Mouse (Mus musculus) embryonic stem cell, embryonic (primary cell): ENCODE measurements at regions not wholly inside any gene's neighbourhood (a gene's known extent, or its start where the extent isn't known, plus 50 kb on each side); places are given as distances from the start of the nearest gene placed in this dataset.

ENCODE experiments used
- CTCF ChIA-PET, 4 experiments: fragments of 300-600 bp in 2 of 4; fragments of 350-600 bp in 2 of 4; sonication (Branson Sonifier 250); formaldehyde crosslinking; loops; one replicate each; lab custom pipeline; 2022; ENCODE audit warnings: inconsistent platforms in 2 of 4; lab: Charles Lee
- POLR2A ChIA-PET, 4 experiments: fragments of 300-600 bp in 2 of 4; fragments of 350-600 bp in 2 of 4; sonication (Branson Sonifier 250); formaldehyde crosslinking; loops; one replicate each; lab custom pipeline; 2022; ENCODE audit warnings: antibody characterized with exemption in 4 of 4, inconsistent platforms in 1 of 4; lab: Charles Lee

DNA sequence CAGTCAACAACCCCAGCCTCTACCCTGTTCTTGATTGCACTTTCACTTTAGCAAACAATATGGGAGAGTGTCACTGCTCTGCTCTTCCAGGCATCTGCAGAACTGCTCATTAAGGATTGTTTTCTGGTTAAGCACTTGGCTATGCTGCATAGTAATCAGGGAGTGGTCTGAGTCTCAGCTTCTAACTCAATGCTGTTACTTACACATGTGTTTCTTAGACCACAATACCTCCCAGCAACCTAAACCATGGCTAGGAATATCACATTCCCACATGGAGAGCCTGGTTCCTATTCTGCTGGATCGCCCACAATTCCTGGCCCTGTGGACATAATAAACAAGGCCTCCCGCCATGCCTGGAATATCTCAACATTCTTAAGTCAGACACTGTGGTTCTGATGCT, 493.3 kb upstream of the Id2 start:
- CTCF ChIA-PET: no interaction called here

GRCm38 (mm10) chr12:25585746-25586145, 488.8 kb upstream of the Id2 start:
- CTCF ChIA-PET: interaction anchor here in 1 of 4 experiments (1.1 kb wide), 1 partner anchor 494 kb away, joined by 3 read pairs; no protein-coding TSS in a partner anchor
- POLR2A ChIA-PET: no interaction called here

More for the DNA sequence above, 493.3 kb upstream of the Id2 start:
- POLR2A ChIA-PET: interaction anchor here in 1 of 4 experiments (1.1 kb wide), 1 partner anchor 494 kb away, joined by 4 read pairs; no protein-coding TSS in a partner anchor

GRCm38 (mm10) chr12:25579407-25579806, 482.5 kb upstream of the Id2 start:
- CTCF ChIA-PET: no interaction called here
- POLR2A ChIA-PET: no interaction called here

DNA sequence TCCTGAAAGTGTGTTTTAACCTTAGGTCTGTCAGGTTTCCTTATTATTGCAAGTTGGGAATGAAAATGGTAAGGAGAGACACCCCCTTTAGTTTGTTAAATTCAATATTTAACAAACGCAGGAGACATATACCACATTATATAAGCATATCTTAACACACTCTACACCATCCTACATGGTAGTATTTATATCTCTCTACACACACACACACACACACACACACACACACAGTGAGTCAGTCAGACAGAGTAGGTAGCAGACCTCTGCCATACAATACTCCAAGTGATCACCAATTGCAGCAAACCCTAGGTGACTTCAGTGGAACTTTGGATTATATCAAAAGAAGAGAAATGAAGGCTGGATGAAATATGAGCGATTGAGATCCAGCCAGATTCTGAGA, 468.2 kb upstream of the Id2 start:
- POLR2A ChIA-PET: no interaction called here

DNA sequence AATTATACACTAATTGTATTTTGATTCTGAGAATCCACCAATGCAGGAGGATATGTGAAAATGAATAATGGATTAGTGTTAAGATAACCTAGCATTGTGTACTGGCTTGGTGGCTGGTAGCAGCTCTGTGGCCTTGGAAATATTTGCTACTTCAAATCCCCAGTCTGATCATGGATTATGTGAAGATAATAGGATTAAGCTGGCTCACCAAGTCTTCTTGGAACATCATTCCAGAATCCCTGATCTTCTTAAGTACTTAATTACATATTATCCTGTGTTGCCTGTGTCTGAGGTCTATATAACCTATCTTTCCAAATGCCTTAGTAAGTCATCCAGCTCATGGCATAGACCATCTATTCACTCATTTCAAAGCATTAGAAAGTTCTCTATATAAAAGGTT, 462.7 kb upstream of the Id2 start:
- CTCF ChIA-PET: no interaction called here
- POLR2A ChIA-PET: no interaction called here

More for the DNA sequence above, 468.2 kb upstream of the Id2 start:
- CTCF ChIA-PET: no interaction called here

DNA sequence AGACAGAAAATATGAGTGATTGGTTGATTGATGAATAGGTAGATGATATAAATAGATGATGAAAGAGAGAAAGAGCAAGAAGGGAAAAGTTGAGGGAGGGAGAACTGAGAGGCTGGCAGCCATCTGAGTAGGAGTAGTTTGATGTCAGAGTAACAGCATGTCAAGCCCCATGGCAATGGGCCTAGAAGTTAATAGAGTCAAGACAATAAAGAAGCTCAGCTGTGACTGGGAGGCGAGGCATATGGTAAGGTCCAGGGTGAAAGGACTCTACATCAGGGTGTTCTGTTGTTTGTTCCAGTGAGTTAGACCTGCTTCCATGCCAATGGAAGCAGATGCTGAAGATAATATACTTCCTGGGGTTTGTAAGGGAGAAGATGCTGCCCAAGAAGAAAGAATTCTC, 456.7 kb upstream of the Id2 start:
- POLR2A ChIA-PET: no interaction called here
- CTCF ChIA-PET: no interaction called here

DNA sequence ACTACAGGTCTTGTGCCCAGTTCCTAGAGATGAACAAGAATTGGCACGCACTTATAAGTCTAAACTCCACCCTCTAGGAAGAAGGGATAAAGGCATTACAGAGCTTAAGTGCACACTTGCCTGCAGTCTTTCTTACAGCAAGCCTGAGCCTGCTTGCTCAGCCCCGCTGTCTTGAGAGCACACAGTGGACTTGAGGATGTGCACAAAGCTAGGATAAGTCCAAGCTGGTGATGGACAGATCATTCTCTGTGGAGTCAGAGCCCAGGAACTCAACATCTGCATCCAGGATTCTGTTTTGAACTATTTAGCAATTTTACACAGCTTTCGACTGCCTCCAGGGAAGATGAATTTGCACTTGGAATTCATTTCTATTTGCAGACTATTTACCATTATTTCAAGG, 452.8 kb upstream of the Id2 start:
- CTCF ChIA-PET: no interaction called here
- POLR2A ChIA-PET: interaction anchor here in 1 of 4 experiments (0.5 kb wide), 1 partner anchor 292 kb away, joined by 3 read pairs; no protein-coding TSS in a partner anchor

GRCm38 (mm10) chr12:25544253-25544652, 447.3 kb upstream of the Id2 start:
- POLR2A ChIA-PET: interaction anchor here in 1 of 4 experiments (0.6 kb wide), 1 partner anchor 132 kb away, joined by 3 read pairs; no protein-coding TSS in a partner anchor
- CTCF ChIA-PET: no interaction called here

DNA sequence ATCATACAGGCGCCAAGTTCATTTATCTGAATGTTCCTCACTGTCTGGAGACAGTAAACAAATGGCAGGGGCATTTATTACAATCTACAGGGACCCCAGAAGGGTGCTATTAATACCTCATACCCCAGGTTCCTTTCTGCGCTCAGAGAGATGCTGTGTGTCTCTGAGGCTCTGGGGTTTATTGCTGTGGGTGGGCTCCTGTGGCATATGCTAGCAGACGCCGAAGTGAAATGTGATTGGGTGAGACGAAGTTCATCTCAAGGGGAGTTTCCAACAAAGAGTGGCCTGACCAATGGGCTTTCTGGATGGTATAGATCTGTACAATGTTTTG, 437.6 kb upstream of the Id2 start:
- ChIA-PET CTCF (no interaction called here), POLR2A (no interaction called here)

GRCm38 (mm10) chr12:25533709-25534619, 437.0 kb upstream of the Id2 start:
- POLR2A ChIA-PET: no interaction called here
- CTCF ChIA-PET: no interaction called here

DNA sequence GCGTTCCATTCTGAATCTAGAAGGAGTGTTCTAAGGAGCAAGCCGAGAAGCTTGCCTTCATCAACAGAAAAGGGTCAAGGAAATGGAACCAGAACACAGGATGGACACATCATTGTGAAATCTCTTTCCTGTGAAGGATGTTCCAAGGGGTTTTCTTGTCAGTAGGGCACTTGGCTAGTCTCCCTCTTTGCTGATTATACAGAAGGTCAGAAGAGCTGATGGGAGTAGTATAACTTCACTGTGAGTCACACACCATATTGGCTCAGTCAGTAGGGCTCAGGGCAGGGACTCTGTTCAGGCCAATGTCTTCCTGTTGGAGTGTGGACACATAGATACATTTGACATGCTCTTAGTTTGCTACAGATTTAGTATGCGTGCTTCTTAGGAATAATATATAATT, 433.5 kb upstream of the Id2 start:
- CTCF ChIA-PET: no interaction called here
- POLR2A ChIA-PET: no interaction called here

DNA sequence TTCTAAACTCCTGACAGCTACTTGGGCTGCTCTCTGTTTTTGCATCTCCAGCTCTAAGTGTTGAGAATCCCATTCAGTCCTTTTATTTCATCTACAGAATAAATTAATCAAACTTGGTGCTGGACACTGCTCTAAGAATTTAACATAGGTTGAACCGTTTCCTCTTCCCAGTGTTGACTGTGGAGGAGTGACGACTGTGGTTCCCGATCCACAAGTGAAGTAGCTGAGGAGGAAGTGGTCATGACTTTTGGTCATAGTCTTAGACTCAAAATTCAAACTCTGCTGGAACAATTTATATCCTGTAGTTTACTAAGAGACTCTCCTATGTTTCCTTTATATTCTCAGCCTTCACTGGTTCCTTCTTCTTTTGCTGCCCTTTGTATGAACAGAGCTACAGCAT, 432.6 kb upstream of the Id2 start:
- ChIA-PET CTCF (no interaction called here), POLR2A (no interaction called here)

GRCm38 (mm10) chr12:25526639-25527038, 429.7 kb upstream of the Id2 start:
- POLR2A ChIA-PET: interaction anchor here in 1 of 4 experiments (0.6 kb wide), 1 partner anchor 872 kb away, joined by 3 read pairs; no protein-coding TSS in a partner anchor
- CTCF ChIA-PET: interaction anchor here in 1 of 4 experiments (0.6 kb wide), 1 partner anchor 171 kb away, joined by 3 read pairs; no protein-coding TSS in a partner anchor

DNA sequence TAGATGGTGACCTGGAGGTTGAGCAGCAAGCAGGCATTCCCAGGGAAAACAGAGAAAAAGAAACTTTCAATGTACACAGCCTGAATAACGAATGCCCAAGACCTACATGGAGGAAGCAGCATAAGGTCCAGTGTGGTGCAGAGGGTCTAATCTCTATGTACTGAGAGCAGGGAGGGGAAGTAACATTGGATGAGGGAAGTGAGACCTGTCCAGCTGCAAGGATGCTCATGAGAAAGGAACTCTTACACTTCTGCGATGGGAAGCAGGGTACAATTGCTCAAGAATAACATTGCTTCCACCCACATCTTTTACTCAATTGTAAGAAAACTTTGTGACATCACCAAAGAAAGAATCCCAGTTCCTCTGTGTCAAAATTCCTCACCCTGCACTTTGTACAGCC, 419.8 kb upstream of the Id2 start:
- CTCF ChIA-PET: no interaction called here
- POLR2A ChIA-PET: no interaction called here

DNA sequence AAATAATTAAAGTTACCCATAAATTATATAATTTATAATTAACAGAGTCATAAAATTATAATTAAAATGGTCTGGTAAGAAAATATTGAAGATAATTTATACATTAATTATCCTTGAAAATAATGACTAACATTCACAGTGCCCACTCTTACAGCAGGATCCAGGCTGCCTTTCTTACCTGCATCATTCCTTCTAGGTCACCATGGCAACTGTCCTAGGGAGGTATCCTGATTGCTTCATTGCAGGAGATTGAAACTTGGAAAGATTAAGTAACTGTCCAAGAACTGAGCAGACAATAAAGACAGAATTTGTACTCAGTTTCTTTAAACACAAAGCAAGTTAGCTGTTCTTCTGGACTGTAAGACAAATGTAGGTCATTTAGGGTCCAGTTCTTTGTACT, 416.7 kb upstream of the Id2 start:
- CTCF ChIA-PET: no interaction called here
- POLR2A ChIA-PET: no interaction called here

GRCm38 (mm10) chr12:25509666-25510065, 412.7 kb upstream of the Id2 start:
- CTCF ChIA-PET: no interaction called here
- POLR2A ChIA-PET: no interaction called here

DNA sequence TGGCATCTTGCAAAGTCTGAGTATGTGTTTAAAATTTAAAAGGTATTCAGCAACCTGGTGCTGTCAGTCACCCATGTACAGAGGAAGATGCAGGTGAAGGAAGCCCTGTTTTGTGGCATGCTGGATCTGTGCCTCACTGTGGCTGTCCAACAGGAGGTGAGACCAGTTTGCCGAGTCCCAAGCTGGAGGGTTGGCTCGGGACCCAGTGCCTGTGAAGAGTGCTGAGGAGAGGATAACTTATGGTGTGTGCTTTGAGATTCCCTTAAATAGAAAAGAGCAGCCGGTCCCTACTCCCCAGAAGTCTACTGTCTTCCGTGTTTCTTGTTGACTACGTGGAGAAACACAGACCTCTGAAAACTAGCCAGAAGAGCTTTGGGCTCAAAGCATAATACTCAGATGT, 396.3 kb upstream of the Id2 start:
- ChIA-PET CTCF (no interaction called here), POLR2A (no interaction called here)

- ChIA-PET POLR2A (no interaction called here), CTCF (no interaction called here)
Measured at GRCm38 (mm10) chr12:25492483-25493190, 395.7 kb upstream of the Id2 start.

- POLR2A ChIA-PET: interaction anchor here in 1 of 4 experiments (0.9 to 1.0 kb wide), 2 partner anchors 376 to 380 kb away, joined by 3 to 5 read pairs; no protein-coding TSS in a partner anchor
- CTCF ChIA-PET: no interaction called here
Measured at GRCm38 (mm10) chr12:25475180-25475758, 378.3 kb upstream of the Id2 start.

DNA sequence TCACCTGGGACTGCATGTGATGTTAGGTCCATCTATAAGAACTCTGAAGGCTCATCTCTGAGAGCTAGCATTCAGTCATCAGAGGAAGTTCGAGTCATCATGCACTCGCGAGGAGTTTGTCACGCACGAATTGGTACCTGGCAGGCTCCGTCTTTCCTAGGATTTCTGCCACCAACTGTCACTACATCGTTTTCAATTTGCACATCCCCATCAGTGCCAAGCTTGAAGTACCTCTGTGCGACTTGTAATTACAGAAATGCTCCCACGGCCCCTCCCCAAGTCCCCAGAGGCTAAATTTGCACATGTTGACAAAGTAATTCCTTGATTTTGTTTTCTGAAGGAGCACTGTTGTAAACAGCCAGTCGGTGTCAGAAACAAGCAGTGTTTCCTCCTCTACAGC, 372.2 kb upstream of the Id2 start:
- CTCF ChIA-PET: no interaction called here
- POLR2A ChIA-PET: no interaction called here
